Mouse (Mus musculus) C2C12 (cell line): ENCODE measurements at regions not wholly inside any gene's neighbourhood (a gene's known extent, or its start where the extent isn't known, plus 50 kb on each side); places are given as distances from the start of the nearest gene placed in this dataset.

ENCODE experiments used
- H3K27me3 ChIP-seq: one replicate; pipeline ENCODE4 v1.6.1; 2011; ENCODE audit not compliant: control insufficient read depth, insufficient read depth, insufficient read length
- H3K36me3 ChIP-seq: one replicate; pipeline ENCODE4 v1.6.1; 2011; ENCODE audit not compliant: control insufficient read depth, insufficient read depth
- H3K4me3 ChIP-seq: one replicate; pipeline ENCODE4 v1.5.1; 2011; ENCODE audit warnings: mild to moderate bottlenecking, control low read depth; ENCODE audit not compliant: poor library complexity, insufficient read depth, severe bottlenecking
- H3K79me2 ChIP-seq: one replicate; pipeline ENCODE4 v1.6.1; 2011; ENCODE audit not compliant: control insufficient read depth, insufficient read depth
- H3K79me3 ChIP-seq: one replicate; pipeline ENCODE4 v1.6.1; 2011; ENCODE audit warnings: low read depth, control low read depth
- H3ac ChIP-seq: one replicate; pipeline ENCODE3; 2011; ENCODE audit warnings: low read depth; ENCODE audit not compliant: control insufficient read depth, insufficient read length
- CEBPB ChIP-seq: IDR thresholded peaks from one replicate; pipeline ENCODE4 v1.6.1; 2011; ENCODE audit warnings: low read depth, mild to moderate bottlenecking, control low read depth, moderate library complexity
- CTCF ChIP-seq: IDR thresholded peaks from one replicate; pipeline ENCODE4 v1.5.1; 2011; ENCODE audit not compliant: control insufficient read depth, insufficient read depth, insufficient read length
- FOSL1 ChIP-seq: IDR thresholded peaks from one replicate; pipeline ENCODE4 v1.8.0; 2011; ENCODE audit warnings: mild to moderate bottlenecking, low read length; ENCODE audit not compliant: poor library complexity, insufficient read depth, severe bottlenecking
- MAX ChIP-seq: IDR thresholded peaks from one replicate; pipeline ENCODE4 v1.6.1; 2011; ENCODE audit warnings: mild to moderate bottlenecking, control low read depth
- MYOD1 ChIP-seq: IDR thresholded peaks from one replicate; pipeline ENCODE4 v1.6.1; 2011; ENCODE audit warnings: low read depth; ENCODE audit not compliant: control insufficient read depth, insufficient read length
- MYOG ChIP-seq: IDR thresholded peaks from one replicate; pipeline ENCODE4 v1.6.1; 2011; ENCODE audit not compliant: control insufficient read depth, insufficient read length; ENCODE audit errors: extremely low read depth
- USF1 ChIP-seq: IDR thresholded peaks from one replicate; pipeline ENCODE4 v1.6.1; 2011; ENCODE audit warnings: low read depth, mild to moderate bottlenecking, control low read depth, moderate library complexity

DNA sequence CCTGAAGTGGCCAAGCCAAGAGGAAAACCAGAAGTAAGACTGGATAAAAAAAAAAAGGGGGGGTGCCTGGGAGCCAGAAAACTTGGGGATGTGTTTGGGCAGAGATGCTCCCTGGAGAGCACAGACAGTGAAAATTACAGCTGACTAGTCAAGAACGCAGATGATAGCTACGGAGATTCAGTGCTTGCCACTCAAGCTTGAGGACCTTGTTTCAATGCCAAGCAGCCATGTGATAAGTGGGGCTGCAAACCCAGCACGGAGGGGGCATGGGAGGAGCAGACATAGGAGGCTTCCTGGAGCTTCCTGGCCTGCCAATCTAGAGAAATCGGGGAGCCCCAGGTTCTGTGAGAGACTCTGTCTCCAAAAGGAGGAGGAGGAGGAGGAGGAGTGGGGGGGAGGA, 223.7 kb downstream of the Setd4 start:
- Histone ChIP-seq H3K4me3 (no peak overlapping the region), H3K79me2 (no peaks in the 10 kb centered on the region), H3K79me3 (no peaks in the 10 kb centered on the region), H3ac (no peak overlapping the region), H3K27me3 (no peaks in the 10 kb centered on the region), H3K36me3 (no peaks in the 10 kb centered on the region)
- TF ChIP-seq MYOG (no peak), FOSL1 (no peak), USF1 (no peak), MAX (no peak), MYOD1 (no peak), CTCF (no peak), CEBPB (no peak)

DNA sequence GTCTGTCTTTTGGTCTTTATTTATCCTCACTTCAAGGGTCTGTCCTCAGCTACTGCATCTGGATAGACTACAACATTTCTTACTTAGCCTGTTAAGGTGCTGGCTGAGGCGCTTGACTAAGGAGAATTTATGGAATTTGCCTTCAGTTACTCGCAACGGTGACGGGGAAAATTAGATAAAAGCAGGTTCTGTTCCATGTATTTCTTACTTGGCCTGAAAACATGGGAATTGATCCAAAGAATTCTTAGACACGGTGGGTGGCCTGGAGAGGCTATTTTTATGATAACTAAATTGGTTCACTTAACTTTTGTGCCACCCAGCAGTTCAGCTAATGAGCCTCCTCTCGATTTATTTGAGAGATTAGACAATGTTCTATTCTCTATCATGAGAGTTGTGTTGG, 224.3 kb downstream of the Setd4 start:
- TF ChIP-seq CTCF, result no peak
- TF ChIP-seq MAX, result no peak
- no peak for TF ChIP-seq CEBPB
- no peak for TF ChIP-seq MYOG
- no peak for TF ChIP-seq USF1
- no peak for TF ChIP-seq MYOD1
- no peak for TF ChIP-seq FOSL1
- H3K27me3 ChIP-seq, result no peaks in the 10 kb centered on the region
- no peaks in the 10 kb centered on the region for H3K36me3 ChIP-seq
- H3ac ChIP-seq, result no peak overlapping the region
- no peaks in the 10 kb centered on the region for H3K79me3 ChIP-seq
- H3K4me3 ChIP-seq, result no peak overlapping the region
- H3K79me2 ChIP-seq, result no peaks in the 10 kb centered on the region

- no peaks in the 10 kb centered on the region for H3K79me3 ChIP-seq
- no peak for TF ChIP-seq USF1
- no peak for TF ChIP-seq CTCF
- TF ChIP-seq FOSL1, result no peak
- TF ChIP-seq MAX, result no peak
- no peak for TF ChIP-seq MYOG
- no peak for TF ChIP-seq MYOD1
- TF ChIP-seq CEBPB, result no peak
- no peaks in the 10 kb centered on the region for H3K27me3 ChIP-seq
- H3K4me3 ChIP-seq, result no peak overlapping the region
- H3K36me3 ChIP-seq, result no peaks in the 10 kb centered on the region
- H3ac ChIP-seq, result no peak overlapping the region
- H3K79me2 ChIP-seq, result no peaks in the 10 kb centered on the region
Observed at GRCm38 (mm10) chr16:93374669-93375068, 229.2 kb downstream of the Setd4 start.

DNA sequence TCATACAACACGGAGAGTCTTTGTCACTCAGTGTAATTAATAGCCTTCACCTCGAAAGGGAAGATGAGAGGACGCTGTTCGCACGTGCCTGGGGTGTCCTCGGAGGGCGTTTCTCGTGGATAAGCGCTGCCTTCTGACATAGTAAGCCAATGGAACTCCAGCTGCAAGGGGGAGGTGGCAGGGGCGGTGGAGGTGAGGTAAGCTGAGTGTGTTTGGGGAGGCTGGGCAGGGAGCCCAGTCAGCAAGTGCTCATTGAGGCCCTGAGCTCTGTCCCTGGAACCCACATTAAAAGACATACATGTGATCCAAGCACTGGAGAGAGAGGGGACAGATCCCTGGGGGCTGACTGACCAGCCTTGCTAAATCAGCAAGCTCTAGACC, 234.1 kb downstream of the Setd4 start:
- H3K4me3 ChIP-seq, result no peak overlapping the region
- H3ac ChIP-seq, result no peak overlapping the region
- no peaks in the 10 kb centered on the region for H3K36me3 ChIP-seq
- H3K79me3 ChIP-seq, result no peaks in the 10 kb centered on the region
- H3K27me3 ChIP-seq, result no peaks in the 10 kb centered on the region
- H3K79me2 ChIP-seq, result no peaks in the 10 kb centered on the region
- no peak for TF ChIP-seq MYOD1
- no peak for TF ChIP-seq MAX
- TF ChIP-seq USF1, result no peak
- TF ChIP-seq CEBPB, result no peak
- TF ChIP-seq CTCF, result no peak
- no peak for TF ChIP-seq MYOG
- TF ChIP-seq FOSL1, result no peak

DNA sequence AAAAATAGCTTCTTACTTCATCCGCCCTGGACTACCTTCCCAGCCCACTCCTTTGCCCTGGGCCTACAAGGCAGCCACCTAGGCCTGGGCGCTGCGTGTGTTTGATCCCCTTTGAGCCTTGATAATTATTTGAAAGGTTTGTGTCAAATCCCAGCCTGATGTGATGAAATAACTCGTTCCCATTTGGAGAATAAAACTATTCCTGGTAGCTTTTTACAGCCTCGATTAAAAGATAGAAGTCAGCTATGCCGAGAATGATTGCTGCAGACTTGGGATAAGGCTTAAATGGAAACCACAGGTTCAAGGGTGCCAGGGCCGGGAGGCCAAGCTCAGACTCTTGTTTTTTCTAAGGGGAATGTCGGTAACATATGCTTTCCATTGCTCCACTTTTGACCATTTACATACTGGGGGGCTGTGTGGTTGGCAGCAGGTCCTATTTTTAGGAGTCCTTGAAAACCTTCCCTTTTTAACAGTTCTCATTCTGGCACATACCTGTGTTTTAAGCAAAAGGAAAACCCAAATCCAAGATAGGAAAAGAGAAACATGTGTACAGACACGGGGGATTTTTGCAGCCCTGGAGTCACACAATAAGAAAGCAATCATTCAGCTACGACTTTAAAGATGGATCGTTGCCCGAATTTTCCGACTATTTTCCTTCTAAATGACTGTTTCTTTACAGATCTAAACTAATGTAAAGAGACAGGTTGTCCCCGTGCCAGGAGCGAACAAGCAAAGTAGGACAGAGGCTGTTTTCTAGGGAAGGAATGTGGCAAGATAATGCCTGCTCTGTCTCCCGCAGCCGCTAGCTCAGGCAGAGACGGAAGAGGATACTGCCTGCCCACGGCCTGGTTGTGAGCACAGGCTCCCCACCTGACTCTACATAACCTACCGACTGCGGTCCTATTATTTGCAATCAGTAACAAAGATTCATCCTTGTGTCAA, 234.8 kb downstream of the Setd4 start:
- Histone ChIP-seq H3K79me3 (no peaks in the 10 kb centered on the region), H3K4me3 (no peak overlapping the region), H3K27me3 (no peaks in the 10 kb centered on the region), H3K36me3 (no peaks in the 10 kb centered on the region), H3ac (no peak overlapping the region), H3K79me2 (no peaks in the 10 kb centered on the region)
- no peak for TF ChIP-seq FOSL1
- TF ChIP-seq USF1, result no peak
- TF ChIP-seq MYOD1, result no peak
- TF ChIP-seq CTCF, result no peak
- no peak for TF ChIP-seq CEBPB
- TF ChIP-seq MAX, result no peak
- no peak for TF ChIP-seq MYOG
